Mouse (Mus musculus): ENCODE data around the gene Fam104a.

The Fam104a gene

DNA sequence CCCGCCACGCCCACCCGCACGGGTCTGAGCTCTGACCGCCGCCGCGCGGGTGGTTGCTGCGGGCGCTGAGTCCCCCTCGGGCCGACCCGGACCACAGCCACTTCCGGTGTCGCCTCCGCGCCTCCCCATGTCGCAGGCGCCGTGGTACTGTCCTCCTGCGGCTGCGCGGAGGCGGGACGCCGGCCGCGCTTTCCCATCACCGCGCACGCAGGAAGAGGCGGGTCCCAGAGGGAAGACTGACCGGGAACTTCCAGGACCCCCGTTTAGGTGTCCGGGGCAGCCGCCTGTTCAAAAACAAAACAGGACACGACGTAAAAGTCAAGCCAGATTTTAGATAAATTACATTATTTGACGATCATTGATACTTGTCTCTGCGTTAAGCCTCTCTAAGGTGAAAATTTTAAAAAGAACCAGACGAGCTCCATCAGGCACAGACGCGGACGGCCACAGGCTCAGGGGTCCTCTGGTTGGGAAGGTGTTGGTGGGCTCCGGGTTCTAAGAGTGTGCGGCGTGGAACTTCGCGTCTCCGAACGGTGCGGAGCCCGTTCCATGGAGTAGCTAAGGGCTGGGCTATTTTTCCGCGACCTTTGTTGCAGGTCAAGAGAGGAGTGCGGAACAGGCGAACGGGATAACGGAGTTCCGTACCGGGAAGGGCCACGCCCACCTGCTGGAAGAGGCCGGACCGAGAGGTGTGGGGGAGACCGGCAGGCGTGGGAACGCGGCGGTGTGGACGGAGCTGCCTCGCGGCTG is at the start of gene Fam104a, which contains the start of gene D11Wsu47e:
Gene Fam104a, minus strand, starts transcription at position 199 of the 750 bp plus-strand sequence.
Gene D11Wsu47e, plus strand, starts transcription at position 456 of the 750 bp plus-strand sequence.
- peak; percentile 97 to 99 for DNase-seq (ENCODE audit: inconsistent age in 2 of 2, low spot score in 1 of 2)

- no peak for DNase-seq (ENCODE audit: inconsistent age in 2 of 2, low spot score in 1 of 2)
Observed at GRCm38 (mm10) chr11:113731945-113732612, 48.1 kb upstream of the Fam104a start.

DNA sequence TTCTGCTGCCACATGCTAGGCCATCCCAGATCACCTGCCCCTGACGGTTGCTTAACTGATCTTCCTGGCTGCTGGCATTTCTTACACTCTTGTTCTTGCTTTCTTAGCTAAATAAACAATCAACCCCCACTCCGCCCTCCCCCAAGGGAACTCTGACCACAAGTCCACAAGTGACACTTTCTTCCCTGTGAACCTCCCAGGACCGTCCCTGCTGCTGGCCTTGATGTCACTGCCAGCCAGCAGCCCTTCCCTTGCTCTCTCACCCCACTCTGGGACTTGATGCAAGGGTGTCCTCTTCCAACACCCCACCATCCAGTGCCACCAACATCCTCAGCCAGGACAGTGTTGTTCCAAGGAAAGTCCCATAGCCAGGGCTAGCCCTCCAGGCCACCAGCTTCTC is 46.9 kb upstream of the Fam104a start:
- DNase-seq (ENCODE audit: inconsistent age in 2 of 2, low spot score in 1 of 2) = peak in 1 of 2 experiments; percentile 63

DNA sequence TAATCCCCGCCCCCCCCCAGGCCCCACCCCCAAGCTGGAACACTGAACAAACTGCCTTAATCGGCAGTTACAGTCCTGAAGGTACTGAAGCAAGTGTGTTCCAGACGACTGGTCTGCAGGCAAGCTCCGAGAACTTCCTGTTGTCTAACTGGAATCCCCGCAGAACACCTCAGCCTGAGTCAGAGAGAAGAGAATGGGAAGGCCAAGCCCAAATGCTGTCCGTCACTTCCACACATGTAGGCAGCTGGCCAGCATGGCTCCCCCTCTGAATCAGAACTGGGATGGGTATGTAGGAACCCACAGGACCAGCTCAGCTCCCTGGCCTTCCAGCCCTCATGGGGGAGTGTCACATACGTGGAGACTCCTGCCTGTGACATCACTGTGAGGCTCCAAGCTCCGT is 46.0 kb upstream of the Fam104a start:
- DNase-seq (ENCODE audit: inconsistent age in 2 of 2, low spot score in 1 of 2) = peak; percentile 86 to 92

DNA sequence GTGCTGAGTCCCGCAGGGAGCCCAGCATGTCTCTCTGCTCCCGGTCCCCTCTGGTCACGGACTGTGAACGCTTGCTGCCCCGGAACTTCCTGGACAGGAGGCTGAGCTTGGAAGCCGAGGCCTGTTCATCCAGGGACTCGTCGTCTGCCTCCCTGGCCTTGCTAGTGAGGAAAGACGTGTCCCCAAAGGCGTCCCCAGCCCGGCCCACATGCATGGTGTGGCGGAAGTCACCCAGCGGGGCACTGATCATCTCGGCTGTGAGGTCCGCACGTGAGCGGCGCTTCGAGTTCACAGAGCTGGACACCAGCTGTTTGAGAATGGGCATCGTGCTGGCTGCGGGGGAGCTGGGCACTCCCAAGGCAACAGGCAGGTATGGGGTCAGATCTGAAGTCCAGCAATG is 45.3 kb upstream of the Fam104a start:
- DNase-seq (ENCODE audit: inconsistent age in 2 of 2, low spot score in 1 of 2) = peak in 1 of 2 experiments; percentile 55

DNA sequence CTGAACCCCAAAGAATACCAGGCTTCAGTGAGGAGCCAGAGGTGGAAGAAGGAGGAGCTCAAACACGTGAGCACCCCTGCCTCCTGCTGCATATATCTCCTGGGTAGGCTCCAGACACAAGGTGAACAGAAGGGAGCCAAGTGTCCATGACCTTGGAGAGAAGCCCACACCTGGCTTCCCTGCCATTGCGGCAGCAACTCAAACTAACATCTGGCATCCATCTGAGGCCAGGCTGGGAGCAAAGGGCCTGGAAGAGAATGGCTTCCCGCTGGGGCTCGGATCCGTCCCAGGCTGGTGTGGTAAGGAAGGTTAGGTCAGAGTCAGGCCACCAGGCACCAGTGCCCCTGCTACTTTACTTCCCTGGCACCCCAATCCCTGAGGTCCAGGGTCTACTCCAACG is 44.0 kb upstream of the Fam104a start:
- DNase-seq (ENCODE audit: inconsistent age in 2 of 2, low spot score in 1 of 2) = no peak

DNA sequence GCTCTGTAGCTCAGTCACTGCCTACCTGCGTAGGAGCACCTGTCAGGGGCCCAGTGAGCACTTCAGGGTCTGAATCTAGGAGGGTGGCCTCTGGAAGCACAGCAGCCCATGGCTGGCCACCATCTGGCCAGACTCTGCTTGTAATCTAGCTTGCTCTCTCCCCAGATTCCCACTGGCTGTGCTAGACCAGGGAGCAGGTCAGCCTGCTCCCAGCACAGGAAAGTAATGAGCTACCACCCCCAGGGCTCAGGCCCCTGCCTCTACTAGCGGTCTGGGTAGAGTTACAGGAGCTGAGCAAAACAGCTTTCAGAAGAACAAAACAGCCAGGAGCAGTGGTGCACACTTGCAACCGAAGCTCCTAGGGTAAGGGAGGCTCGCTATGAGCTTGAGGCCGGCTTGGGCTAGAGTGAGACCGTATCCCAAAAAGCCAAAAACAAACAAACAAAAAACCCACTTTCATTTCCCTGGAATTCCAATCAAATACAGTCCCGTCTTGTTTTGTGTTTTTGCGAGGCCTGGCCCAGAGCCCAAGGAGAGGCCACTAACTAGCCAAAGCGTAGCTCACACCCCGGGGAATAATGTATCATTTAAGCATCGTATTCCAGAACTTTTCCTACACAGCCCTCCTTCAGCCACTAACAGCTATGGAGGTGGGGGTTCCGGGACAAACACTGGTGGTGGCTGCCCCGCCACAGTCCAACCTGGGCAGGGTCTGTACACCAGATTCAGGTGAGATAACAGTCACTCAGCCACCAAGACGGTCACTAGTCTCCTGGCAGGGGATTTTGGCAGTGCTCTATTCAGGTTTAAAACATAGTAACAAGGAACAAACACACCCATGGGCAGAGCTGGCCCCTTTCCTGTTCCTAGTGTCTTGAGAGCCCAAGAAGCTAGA is 43.3 kb upstream of the Fam104a start:
- no peak for DNase-seq (ENCODE audit: inconsistent age in 2 of 2, low spot score in 1 of 2)

DNA sequence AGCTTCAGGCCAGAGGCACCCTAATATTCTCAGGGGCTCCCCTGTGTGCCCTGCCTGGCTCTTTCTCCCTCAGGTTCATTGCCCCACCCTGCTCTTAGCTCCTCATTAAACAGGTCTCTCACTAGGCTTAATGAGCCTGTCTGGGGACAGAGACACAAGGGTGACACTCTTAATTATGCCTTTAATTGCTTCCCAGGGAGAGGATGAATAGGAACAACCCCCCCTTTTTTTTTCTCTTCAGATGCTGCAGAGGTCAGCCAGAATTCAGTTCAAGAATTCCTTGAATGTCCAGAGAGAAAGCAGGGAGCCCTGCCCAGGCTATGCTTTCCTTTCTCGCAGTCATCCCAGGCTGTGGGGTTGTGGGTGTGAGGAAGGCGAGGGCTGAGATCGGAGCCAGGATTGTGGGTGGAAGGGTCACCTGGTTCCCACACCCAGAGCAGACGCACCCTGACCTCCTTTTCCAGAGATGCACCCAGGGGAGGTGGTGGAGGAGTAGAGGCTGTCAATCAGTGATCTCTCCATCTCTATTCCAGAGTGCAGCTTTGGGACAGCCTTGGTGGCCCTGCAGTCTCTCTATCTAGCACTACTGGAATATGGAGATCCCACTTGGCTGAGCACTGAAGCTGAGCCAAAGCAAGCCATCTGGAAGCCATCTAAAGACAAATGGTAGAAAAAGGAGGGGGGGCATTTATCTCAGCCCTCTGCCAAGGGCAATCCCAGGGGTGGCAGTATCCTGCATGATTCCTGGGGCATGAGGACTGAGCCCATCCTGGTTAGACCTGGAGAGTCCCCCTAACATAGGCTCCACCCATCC is 41.5 kb upstream of the Fam104a start:
- DNase-seq (ENCODE audit: inconsistent age in 2 of 2, low spot score in 1 of 2) = peak in 1 of 2 experiments; percentile 57

GRCm38 (mm10) chr11:113722405-113723090 is 38.6 kb upstream of the Fam104a start:
- DNase-seq (ENCODE audit: inconsistent age in 2 of 2, low spot score in 1 of 2) = peak in 1 of 2 experiments; percentile 65

DNA sequence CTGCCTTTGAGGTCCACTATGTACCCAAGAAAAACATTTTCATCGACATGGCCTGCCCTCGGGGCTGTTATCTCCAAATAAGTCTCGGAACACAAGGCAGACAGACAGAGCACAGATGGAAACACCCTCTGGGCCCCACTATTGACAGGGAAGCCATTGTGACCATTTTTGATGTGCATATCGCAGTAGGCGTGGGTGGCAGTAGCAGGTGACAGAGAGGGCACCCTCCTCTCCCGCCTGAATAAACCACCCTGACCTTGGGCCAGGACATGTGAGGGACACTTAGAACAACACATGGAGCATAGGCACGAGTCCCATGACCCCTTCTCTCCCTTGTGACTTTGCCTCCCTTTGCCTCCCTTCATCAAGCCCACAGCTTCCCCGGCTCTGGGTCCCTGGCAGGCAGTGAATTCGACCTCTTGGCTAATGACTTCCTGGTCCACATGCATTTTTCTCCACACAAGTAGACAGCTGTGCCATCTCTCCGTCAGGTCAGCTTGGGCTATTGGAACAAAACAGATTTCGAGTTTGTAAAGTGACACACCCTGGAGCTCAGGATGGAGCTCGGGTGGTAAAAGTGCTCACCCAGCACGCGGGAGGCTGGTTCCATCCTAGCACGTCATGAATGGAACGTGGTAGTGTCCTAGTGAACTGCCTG is 33.9 kb upstream of the Fam104a start:
- DNase-seq (ENCODE audit: inconsistent age in 2 of 2, low spot score in 1 of 2) = peak in 1 of 2 experiments; percentile 51

DNA sequence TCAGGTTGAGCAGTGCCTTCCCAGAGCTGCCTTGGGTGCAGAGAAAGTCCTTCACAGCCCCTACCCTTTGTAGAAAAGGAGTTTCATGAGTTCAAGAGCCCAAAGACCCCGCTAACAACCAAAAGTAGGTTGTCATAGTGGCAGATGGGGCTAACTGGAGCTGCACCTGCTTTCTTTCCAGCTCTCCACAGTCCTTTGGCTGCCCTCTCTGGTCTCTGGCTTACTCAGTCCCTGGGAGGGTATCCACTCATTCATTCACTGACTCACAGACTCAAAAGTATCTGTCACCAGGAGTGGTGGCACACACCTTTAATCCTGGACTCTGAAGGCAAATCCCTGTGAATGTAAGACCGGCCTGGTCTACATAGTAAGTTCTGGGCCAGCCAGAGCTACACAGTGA is 32.2 kb upstream of the Fam104a start:
- no peak for DNase-seq (ENCODE audit: inconsistent age in 2 of 2, low spot score in 1 of 2)

DNA sequence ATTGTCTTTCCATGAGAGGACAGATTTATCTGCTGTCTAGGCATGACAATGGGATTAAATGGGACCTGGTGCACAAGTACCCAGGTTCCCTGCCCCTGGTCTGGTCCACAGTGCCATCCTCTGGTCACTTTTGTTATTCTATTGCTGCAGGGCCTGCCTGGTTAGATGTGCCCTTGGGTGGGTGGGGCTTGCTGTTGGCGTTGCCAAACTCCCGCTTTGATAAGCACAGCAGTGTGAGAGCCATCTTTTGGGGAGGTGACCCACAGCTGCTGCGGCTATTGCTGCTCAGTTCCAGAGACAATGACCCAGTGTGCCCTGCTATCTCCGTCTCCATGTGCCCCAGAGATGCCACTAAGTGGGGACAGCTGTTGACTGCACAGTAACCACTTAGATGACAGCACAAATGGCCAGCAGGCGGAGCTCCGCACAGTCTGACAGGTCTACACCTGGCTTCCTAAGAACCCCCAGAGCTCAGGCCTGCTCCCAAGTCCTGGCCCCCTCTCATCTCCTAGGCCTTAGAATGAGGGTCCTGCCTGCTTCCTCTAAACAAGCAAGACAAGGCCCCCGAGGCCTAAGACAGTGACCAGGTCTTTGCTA is 31.2 kb upstream of the Fam104a start:
- peak; percentile 72 to 87 for DNase-seq (ENCODE audit: inconsistent age in 2 of 2, low spot score in 1 of 2)

GRCm38 (mm10) chr11:113711061-113711460 is 27.1 kb upstream of the Fam104a start:
- DNase-seq (ENCODE audit: inconsistent age in 2 of 2, low spot score in 1 of 2) = no peak

DNA sequence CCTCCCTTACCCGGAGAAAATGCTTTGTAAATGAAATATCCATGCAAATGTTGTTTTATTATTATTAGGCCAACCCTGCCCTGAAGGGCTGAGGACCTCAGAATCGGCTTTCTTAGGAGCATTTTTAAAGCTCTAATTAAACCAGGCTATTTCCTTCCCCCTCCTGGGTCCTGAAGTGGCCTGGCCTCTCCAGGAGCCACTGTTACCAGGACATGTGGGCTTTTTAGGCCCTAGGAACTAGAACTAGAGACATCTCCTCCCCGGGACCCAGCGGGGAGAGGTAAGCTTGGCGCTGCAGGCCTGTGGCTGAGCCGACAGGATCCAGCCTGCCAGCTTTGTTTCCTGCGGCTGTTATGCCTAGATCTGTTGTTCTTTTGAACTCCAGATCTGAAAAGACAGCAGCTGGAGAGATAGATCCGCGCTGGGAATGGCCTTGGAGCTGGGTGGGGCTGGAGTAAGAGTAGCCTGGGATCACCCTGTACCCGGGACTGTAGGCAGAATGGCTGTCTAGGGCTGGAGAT is 26.4 kb upstream of the Fam104a start:
- DNase-seq (ENCODE audit: inconsistent age in 2 of 2, low spot score in 1 of 2) = peak in 1 of 2 experiments; percentile 73

DNA sequence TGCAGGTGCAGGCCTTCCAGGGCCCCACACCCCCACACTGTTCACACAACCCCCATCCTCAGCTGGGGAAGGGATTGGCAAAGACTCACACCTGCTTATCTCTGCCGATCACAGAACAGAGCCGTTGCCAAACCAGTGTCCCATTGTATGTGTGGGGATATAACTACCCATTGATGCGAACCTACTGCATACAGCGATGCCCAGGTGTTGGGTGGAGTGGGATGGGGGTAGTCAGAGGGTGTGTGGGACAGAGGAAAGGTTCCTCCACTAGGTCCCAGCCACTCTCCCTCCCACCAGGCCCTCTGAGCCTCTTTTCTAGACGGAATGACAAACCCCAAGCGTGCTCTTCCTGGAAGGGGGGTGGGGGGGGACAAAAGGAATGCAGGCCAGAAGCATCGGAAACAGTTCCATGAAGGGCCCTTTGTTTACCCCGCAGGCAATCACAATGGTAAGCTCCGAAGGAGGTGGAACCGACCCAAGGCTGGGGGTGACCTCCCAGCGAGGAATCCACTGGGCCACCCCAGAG is 25.8 kb upstream of the Fam104a start, which contains the start of gene Cpsf4l:
Gene Cpsf4l, minus strand, starts transcription at position 287 of the 526 bp plus-strand sequence.
- no peak for DNase-seq (ENCODE audit: inconsistent age in 2 of 2, low spot score in 1 of 2)

- no peak for DNase-seq (ENCODE audit: inconsistent age in 2 of 2, low spot score in 1 of 2)
Observed at GRCm38 (mm10) chr11:113709272-113709671, 25.3 kb upstream of the Fam104a start.

DNA sequence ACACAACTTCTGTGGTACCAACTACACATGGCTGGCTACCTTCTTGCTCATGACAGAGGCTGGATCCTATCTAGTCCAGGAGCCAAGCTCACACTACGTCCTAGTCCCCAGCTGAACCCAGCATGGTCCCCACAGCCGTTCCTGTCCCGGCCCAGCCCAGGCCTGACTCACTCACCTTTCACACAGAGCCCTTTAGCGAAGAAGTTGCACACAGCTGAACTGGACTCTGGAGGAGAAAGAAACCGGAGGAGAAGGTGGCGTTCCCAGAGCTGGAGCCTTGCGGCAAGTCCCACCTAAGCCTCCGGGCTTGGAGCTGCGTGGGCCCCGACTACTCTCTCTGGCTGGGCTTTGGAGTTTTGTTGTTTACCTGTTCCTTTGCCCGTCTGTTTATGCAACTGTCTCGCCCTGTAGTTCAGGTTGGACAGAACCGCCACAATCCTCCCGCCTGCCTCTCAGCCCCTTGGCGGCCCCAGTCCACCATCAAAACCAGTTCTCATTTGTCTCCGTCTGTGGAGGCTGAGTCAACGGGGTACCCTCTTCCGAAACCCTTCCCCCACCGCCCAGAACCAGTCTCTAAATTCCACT is 24.8 kb upstream of the Fam104a start:
- peak in 1 of 2 experiments; percentile 55 for DNase-seq (ENCODE audit: inconsistent age in 2 of 2, low spot score in 1 of 2)
